Mouse (Mus musculus) liver, embryonic 16.5 days (tissue): ENCODE measurements around the gene Dppa4. TPM values are rescaled to one million over a fixed set of nuclear protein-coding genes. Genes with fewer than 3 reads are reported as not detected.
"Not testable (repeated sequence)": the region's sequence is repeated elsewhere in the genome, so short reads cannot be mapped to it uniquely, and the experiment has no call there.

Experiments used
- ATAC-seq: fragments of 200-750 bp; cut with Nextera tagmentation; 2 replicates; pipeline ENCODE4 v1.8.0; 2017; ENCODE audit warnings: low read depth, mild to moderate bottlenecking, moderate number of reproducible peaks, moderate library complexity
- H3K27ac ChIP-seq: fragments of 300-500 bp; sonication (generic); 2 replicates; pipeline ENCODE4 v1.5.1; 2014; ENCODE audit warnings: mild to moderate bottlenecking, low read length
- H3K27me3 ChIP-seq: fragments of 300-500 bp; sonication (generic); 2 replicates; pipeline ENCODE4 v1.6.1; 2014; ENCODE audit warnings: low read depth, low read length, mixed read lengths; ENCODE audit not compliant: control insufficient read depth, insufficient read depth
- H3K36me3 ChIP-seq: fragments of 300-500 bp; sonication (generic); 2 replicates; pipeline ENCODE4 v1.6.1; 2014; ENCODE audit warnings: mild to moderate bottlenecking; ENCODE audit not compliant: control insufficient read depth, insufficient read depth
- H3K4me1 ChIP-seq: fragments of 300-500 bp; sonication (generic); 2 replicates; pipeline ENCODE4 v1.6.1; 2014; ENCODE audit warnings: low read depth, low read length, mixed read lengths; ENCODE audit not compliant: control insufficient read depth
- H3K4me2 ChIP-seq: fragments of 300-500 bp; sonication (generic); 2 replicates; pipeline ENCODE4 v1.6.1; 2014; ENCODE audit warnings: low read depth, low read length, mixed read lengths
- H3K4me3 ChIP-seq: fragments of 300-500 bp; sonication (generic); 2 replicates; pipeline ENCODE4 v1.5.1; 2014; ENCODE audit warnings: low read depth, mild to moderate bottlenecking, low read length
- H3K9ac ChIP-seq: fragments of 300-500 bp; sonication (generic); 2 replicates; pipeline ENCODE4 v1.6.1; 2014; ENCODE audit warnings: low read depth, low read length
- H3K9me3 ChIP-seq: fragments of 300-500 bp; sonication (generic); replicated peaks from 2 replicates; pipeline ENCODE4 v1.6.1; 2016; ENCODE audit warnings: low read length; ENCODE audit not compliant: control insufficient read depth
- WGBS: fragments of 180-500 bp; shearing (Covaris S2); extraction: QIAGEN DNeasy Blood & Tissue Kit; methylation state at CpG from one replicate; pipeline ENCODE4 v1.1.7; 2014; ENCODE audit not compliant: insufficient replicate concordance; 5-methylcytosine and 5-hydroxymethylcytosine counted together
- polyA plus RNA-seq: library from polyadenylated mRNA; unstranded; fragments of >200 nt; fragmentation: Nextera tagmentation; extraction: Ambion mirVana; gene quantifications from 2 replicates; pipeline ENCODE4 v1.2.1, GENCODE M21; 2015

Gene Dppa4
- polyA plus RNA-seq, 1 experiment from 2014 or later = not detected

DNA sequence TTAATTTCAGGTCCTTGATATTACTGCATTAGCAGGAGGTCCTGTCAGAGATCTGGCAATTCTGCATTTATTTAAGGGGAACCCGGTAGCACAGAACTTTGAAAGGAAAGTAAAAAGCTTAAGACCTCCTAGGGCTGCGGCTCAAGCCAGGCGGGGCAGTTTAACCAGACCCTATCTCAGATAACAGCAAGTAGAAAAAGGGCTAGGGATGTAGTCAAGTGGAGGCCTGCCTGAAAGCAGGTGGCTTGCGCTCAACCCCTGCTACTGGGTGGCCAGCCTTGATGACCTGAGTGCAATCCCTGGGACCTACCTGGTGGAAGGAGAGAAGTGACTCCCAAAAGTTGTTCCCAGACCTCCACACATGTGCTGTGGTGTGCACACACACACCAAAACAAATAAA lies 6.6 kb upstream of the Dppa4 start:
- no peak for ATAC-seq
- Histone ChIP-seq H3K9me3 (no peaks in the 10 kb centered on the region), H3K4me1 (no peaks in the 10 kb centered on the region), H3K4me2 (no peak overlapping the region), H3K9ac (no peak overlapping the region), H3K27me3 (no peaks in the 10 kb centered on the region), H3K4me3 (no peak overlapping the region), H3K36me3 (no peaks in the 10 kb centered on the region), H3K27ac (no peak overlapping the region)
- WGBS = 45% methylated on average over 4 of the region's 4 CpGs

- Histone ChIP-seq H3K4me2 (no peak overlapping the region), H3K9ac (no peak overlapping the region), H3K9me3 (no peaks in the 10 kb centered on the region), H3K36me3 (no peaks in the 10 kb centered on the region), H3K27ac (no peak overlapping the region), H3K27me3 (no peaks in the 10 kb centered on the region), H3K4me1 (no peaks in the 10 kb centered on the region), H3K4me3 (no peak overlapping the region)
- 50% methylated on average over 4 of the region's 4 CpGs for WGBS
- ATAC-seq = no peak
These were observed 2.6 kb upstream of the Dppa4 start for GRCm38 (mm10) chr16:48280883-48281282.

DNA sequence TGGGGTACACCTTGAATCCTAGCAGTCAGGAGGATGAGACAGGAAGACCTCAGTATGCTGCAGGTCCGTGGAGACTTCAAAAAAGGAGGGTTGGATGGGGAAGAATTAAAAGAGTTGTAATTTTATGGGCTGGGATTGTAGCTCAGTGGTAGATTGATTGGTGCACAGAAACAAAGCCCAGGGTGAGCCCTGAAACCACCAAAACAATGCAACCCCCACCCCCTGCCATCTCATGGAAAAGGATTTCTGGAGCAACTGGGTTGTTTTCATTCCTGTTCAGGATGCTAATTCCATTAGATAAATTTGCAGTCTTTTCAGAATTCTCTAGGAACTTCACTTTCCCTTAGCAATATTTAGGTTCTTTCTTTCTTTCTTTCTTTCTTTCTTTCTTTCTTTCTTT lies 732 bp upstream of the Dppa4 start:
- Histone ChIP-seq H3K27me3 (no peaks in the 10 kb centered on the region), H3K36me3 (no peaks in the 10 kb centered on the region), H3K27ac (no peak overlapping the region), H3K9me3 (no peaks in the 10 kb centered on the region), H3K9ac (no peak overlapping the region), H3K4me1 (no peaks in the 10 kb centered on the region), H3K4me2 (no peak overlapping the region), H3K4me3 (no peak overlapping the region)
- WGBS = 54% methylated on average over 1 of the region's 1 CpGs
- no peak for ATAC-seq

DNA sequence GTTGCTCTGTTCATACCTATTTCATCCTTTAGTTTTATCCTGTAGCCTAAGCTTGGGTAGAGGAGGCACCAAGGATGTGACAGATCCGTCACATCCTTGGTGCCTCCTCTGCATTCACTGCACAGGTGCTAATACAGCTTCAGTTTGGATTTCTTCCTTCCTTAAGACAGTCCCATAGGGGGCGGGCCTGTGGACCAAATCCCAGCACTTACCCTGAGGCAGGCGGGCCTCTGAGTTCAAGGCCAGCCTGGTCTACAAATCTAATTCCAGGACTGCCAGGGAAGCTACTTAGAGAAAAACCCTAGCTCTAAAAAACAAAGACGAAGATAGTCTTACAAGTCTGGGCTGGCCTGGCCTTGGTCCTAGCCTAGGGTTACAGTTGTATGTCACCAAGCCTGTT lies 2.0 kb downstream of the Dppa4 start:
- Histone ChIP-seq H3K36me3 (no peaks in the 10 kb centered on the region), H3K4me2 (no peak overlapping the region), H3K9ac (no peak overlapping the region), H3K4me1 (no peaks in the 10 kb centered on the region), H3K27ac (no peak overlapping the region), H3K4me3 (no peak overlapping the region), H3K27me3 (no peaks in the 10 kb centered on the region), H3K9me3 (no peaks in the 10 kb centered on the region)
- WGBS = 66% methylated on average over 4 of the region's 4 CpGs
- ATAC-seq = no peak

- Histone ChIP-seq H3K27ac (no peak overlapping the region), H3K36me3 (no peaks in the 10 kb centered on the region), H3K9ac (no peak overlapping the region), H3K9me3 (no peaks in the 10 kb centered on the region), H3K4me2 (no peak overlapping the region), H3K4me1 (no peaks in the 10 kb centered on the region), H3K27me3 (no peaks in the 10 kb centered on the region), H3K4me3 (no peak overlapping the region)
- ATAC-seq = no peak
- WGBS = 37% methylated on average over 14 of the region's 14 CpGs
These were observed 14.0 kb downstream of the Dppa4 start for GRCm38 (mm10) chr16:48297384-48298136.

DNA sequence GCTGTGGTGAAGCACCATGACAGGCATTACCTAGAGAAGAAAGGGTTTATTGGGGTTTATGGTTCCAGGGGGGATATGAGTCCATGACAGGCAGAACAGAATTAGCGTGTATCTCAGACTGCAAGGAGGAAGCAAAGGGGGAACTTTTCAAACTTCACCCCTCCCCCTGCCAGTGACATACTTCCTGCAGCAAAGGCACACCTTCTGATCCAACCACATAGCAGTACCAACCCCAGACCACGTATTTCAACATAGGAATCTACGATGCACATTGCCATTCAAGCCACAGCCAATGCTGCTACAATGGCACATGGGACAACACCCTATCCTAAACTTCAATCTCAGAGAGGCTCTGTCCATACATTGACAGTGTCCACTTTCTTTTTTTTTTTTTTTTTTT lies 16.4 kb downstream of the Dppa4 start:
- no peaks in the 10 kb centered on the region for H3K4me1 ChIP-seq
- H3K27me3 ChIP-seq = no peaks in the 10 kb centered on the region
- no peaks in the 10 kb centered on the region for H3K36me3 ChIP-seq
- no peak overlapping the region for H3K4me2 ChIP-seq
- H3K4me3 ChIP-seq = no peak overlapping the region
- no peaks in the 10 kb centered on the region for H3K9me3 ChIP-seq
- H3K27ac ChIP-seq = no peak overlapping the region
- H3K9ac ChIP-seq = no peak overlapping the region
- ATAC-seq = no peak
- WGBS = 29% methylated on average over 3 of the region's 3 CpGs

- whole genome bisulfite sequencing = 56% methylated on average over 7 of the region's 7 CpGs
- H3K36me3 ChIP-seq = no peaks in the 10 kb centered on the region
- H3K27ac ChIP-seq = no peak within 1 kb of the TSS
- H3K27me3 ChIP-seq = no peaks in the 10 kb centered on the region
- no peak within 1 kb of the TSS for H3K4me2 ChIP-seq
- no peaks in the 10 kb centered on the region for H3K9me3 ChIP-seq
- no peak within 1 kb of the TSS for H3K9ac ChIP-seq
- no peak within 1 kb of the TSS for H3K4me3 ChIP-seq
- no peaks in the 10 kb centered on the region for H3K4me1 ChIP-seq
- no peak for ATAC-seq
These were observed 20.0 kb downstream of the Dppa4 start, which contains the start of gene Dppa2 for GRCm38 (mm10) chr16:48303509-48303908. TSS of gene Dppa2 (plus strand) at chr16:48303908.

GRCm38 (mm10) chr16:48303983-48304382 lies 20.4 kb downstream of the Dppa4 start:
- Histone ChIP-seq H3K4me2 (no peak overlapping the region), H3K27me3 (no peaks in the 10 kb centered on the region), H3K9me3 (no peaks in the 10 kb centered on the region), H3K9ac (no peak overlapping the region), H3K36me3 (no peaks in the 10 kb centered on the region), H3K4me1 (no peaks in the 10 kb centered on the region), H3K4me3 (no peak overlapping the region), H3K27ac (no peak overlapping the region)
- no peak for ATAC-seq
- WGBS = 58% methylated on average over 3 of the region's 3 CpGs

DNA sequence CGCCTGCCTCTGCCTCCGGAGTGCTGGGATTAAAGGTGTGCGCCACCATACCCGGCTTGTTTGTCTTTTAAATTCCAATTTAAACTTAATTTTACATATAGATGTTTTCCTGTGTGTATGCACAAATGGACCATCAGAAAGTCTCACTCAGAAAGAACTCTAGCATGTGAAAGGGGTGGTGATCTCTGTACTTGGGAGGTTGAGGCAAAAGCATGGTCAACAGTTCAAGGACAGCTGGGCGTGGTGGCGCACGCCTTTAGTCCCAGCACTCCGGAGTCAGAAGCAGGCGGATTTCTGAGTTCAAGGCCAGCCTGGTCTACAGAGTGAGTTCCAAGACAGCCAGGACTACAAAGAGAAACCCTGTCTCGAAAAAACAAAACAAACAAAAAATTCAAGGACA lies 25.4 kb downstream of the Dppa4 start:
- not testable (repeated sequence) for H3K4me1 ChIP-seq, H3K4me2 ChIP-seq, H3K36me3 ChIP-seq, H3K27me3 ChIP-seq, H3K9me3 ChIP-seq, H3K4me3 ChIP-seq, H3K9ac ChIP-seq, H3K27ac ChIP-seq, ATAC-seq
- WGBS = 73% methylated on average over 10 of the region's 10 CpGs
